8 mouse cellular contexts compared by ENCODE assay signal in the genomic region with DNA sequence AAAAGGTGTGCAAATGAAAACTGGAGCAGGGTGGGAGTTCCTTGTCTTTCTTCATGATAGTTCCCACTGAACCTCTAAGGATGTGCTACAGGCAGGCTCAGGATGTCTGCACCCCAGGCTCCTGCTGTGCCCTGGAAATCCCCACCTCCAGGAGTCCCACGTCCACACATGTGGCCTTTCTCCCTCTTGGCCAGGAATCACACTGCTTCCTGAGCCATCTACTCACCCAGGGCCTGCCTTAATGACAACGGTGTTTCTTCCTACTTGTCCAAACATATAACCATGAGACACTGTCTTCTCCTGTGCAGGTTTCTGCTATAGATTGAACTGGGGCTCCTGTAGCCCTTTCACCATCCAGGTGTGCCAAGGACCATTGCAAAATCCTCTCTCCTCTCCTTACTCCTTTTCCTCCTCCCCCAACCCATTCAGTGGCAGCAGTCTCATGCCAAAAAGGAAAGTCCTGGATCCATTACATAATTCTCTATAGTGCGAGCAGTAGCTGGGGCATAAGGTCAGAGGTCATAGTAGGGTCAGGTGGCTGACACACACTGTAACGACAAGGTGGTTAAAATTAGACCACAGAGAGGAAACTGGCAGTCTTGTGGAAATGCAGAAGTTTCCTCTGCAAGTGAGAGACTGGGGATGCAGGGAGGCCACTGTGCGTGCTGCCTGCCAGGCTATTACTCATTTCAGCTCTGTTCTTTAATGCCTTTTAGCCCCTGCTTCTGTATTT. TPM values are rescaled to one million over a fixed set of nuclear protein-coding genes. Genes with fewer than 3 reads are reported as not detected.
DNase-seq lines count a peak whose midpoint lies in the region; ATAC-seq lines count a peak whose summit lies in the region.

No protein-coding gene starts in this region.

- WGBS in midbrain, embryonic 15.5 days, result 70% methylated on average over 5 of the region's 5 CpGs

- no peaks in the 10 kb centered on the region for H3K27me3 ChIP-seq in midbrain, embryonic 15.5 days (replicated peaks)

- peaks cover 8% of the 10 kb centered on the region for H3K4me1 ChIP-seq in midbrain, embryonic 15.5 days

- H3K9me3 ChIP-seq in midbrain, embryonic 15.5 days, result no peaks in the 10 kb centered on the region

- H3K4me3 ChIP-seq in midbrain, embryonic 15.5 days, result no peak overlapping the region

- H3K4me2 ChIP-seq in midbrain, embryonic 15.5 days, result no peak overlapping the region

- H3K36me3 ChIP-seq in midbrain, embryonic 15.5 days (replicated peaks), result no peaks in the 10 kb centered on the region

- ATAC-seq in midbrain, embryonic 15.5 days (replicated peaks), result no peak

- no peak overlapping the region for H3K9ac ChIP-seq in midbrain, embryonic 15.5 days

- DNase-seq in embryo, embryonic 10 days (ENCODE audit: low spot score), result peak; percentile 70
- no peak for DNase-seq in embryo, embryonic 9.5 days (ENCODE audit: extremely low spot score)
- DNase-seq in embryo, embryonic 10.5 days (ENCODE audit: low spot score), result peak; percentile 54
- DNase-seq in kidney, adult 9 months, result peak; percentile 91
- DNase-seq in lung, postnatal 36 days, result peak; percentile 82
- no peak for DNase-seq in layer of hippocampus, adult 11-12 months (ENCODE audit: low spot score)
- no peak for DNase-seq in frontal cortex, postnatal 36 days (ENCODE audit: low spot score in 2 of 2)

- no peak overlapping the region for H3K27ac ChIP-seq in midbrain, embryonic 15.5 days

RNA-seq across cellular contexts. Expression of a gene that starts 32.5 kb away (rescaled TPM):
- 2.8 and 3.2 TPM in 2 replicates for polyA plus RNA-seq in midbrain, embryonic 15.5 days (2015; fragmentation: Nextera tagmentation; extraction: Ambion mirVana)

RNA-seq across cellular contexts. Expression of a gene that starts 41.8 kb away (rescaled TPM):
- 15.4 and 18.3 TPM in 2 replicates for polyA plus RNA-seq in midbrain, embryonic 15.5 days (2015; fragmentation: Nextera tagmentation; extraction: Ambion mirVana)

RNA-seq across cellular contexts. Expression of a gene that starts 54.2 kb away (rescaled TPM):
- polyA plus RNA-seq in midbrain, embryonic 15.5 days (2015; fragmentation: Nextera tagmentation; extraction: Ambion mirVana), result 13.1 and 14.0 TPM in 2 replicates

RNA-seq across cellular contexts. Expression of a gene that starts 56.8 kb away (rescaled TPM):
- 15.7 and 18.3 TPM in 2 replicates for polyA plus RNA-seq in midbrain, embryonic 15.5 days (2015; fragmentation: Nextera tagmentation; extraction: Ambion mirVana)

Comparison
In these comparisons a context has a peak if more than half of its experiments do, and no peak if none do; other contexts are left out.
1. DNase-seq: peak in embryo, embryonic 10 days (single experiment), embryo, embryonic 10.5 days (single experiment), kidney, adult 9 months (single experiment) and lung, postnatal 36 days (single experiment); none in embryo, embryonic 9.5 days (single experiment), layer of hippocampus, adult 11-12 months (single experiment) and frontal cortex, postnatal 36 days (0 of 2).